Mouse (Mus musculus) MEL (cell line): ENCODE measurements around the gene Afap1l2.

Experiments used
- ETS1 ChIP-seq: IDR thresholded peaks from 2 replicates; pipeline ENCODE4 v1.6.1; 2012; ENCODE audit warnings: low read depth, mild to moderate bottlenecking, inconsistent platforms, low read length, improper control_type of control experiment, moderate library complexity
- MAX ChIP-seq: IDR thresholded peaks from 2 replicates; pipeline ENCODE4 v1.6.1; 2011; ENCODE audit warnings: low read length, improper control_type of control experiment
- POLR2A ChIP-seq, 2 experiments: IDR thresholded peaks; 2 replicates each; pipeline ENCODE4 v1.6.1; 2011 to 2012; ENCODE audit warnings: low read length in 2 of 2, mild to moderate bottlenecking in 2 of 2, control low read depth in 1 of 2, improper control_type of control experiment in 1 of 2, low read depth in 1 of 2, moderate library complexity in 1 of 2; ENCODE audit not compliant: control insufficient read depth in 1 of 2, insufficient read depth in 1 of 2, poor library complexity in 1 of 2
- TAL1 ChIP-seq: IDR thresholded peaks from 2 replicates; pipeline ENCODE4 v1.6.1; 2012; ENCODE audit warnings: mild to moderate bottlenecking, inconsistent platforms, low read length, moderate library complexity, mixed read lengths
- TCF12 ChIP-seq: IDR thresholded peaks from 2 replicates; pipeline ENCODE4 v1.6.1; 2014; ENCODE audit warnings: low read depth, mild to moderate bottlenecking, inconsistent platforms, low read length, improper control_type of control experiment, moderate library complexity
- UBTF ChIP-seq: IDR thresholded peaks from 2 replicates; pipeline ENCODE4 v1.6.1; 2012; ENCODE audit warnings: low read depth, mild to moderate bottlenecking, inconsistent platforms, low read length, improper control_type of control experiment, moderate library complexity, borderline replicate concordance; ENCODE audit not compliant: insufficient read depth
- USF1 ChIP-seq: IDR thresholded peaks from 2 replicates; pipeline ENCODE4 v1.6.1; 2014; ENCODE audit warnings: low read depth, mild to moderate bottlenecking, inconsistent platforms, low read length, improper control_type of control experiment, moderate library complexity
- USF2 ChIP-seq, 2 experiments: IDR thresholded peaks; 2 replicates each; pipeline ENCODE4 v1.6.1; 2011 to 2012; ENCODE audit warnings: improper control_type of control experiment in 2 of 2, low read length in 2 of 2, borderline replicate concordance in 1 of 2, inconsistent platforms in 1 of 2, low read depth in 1 of 2, mild to moderate bottlenecking in 1 of 2; ENCODE audit not compliant: insufficient read depth in 1 of 2
- ZMIZ1 ChIP-seq: IDR thresholded peaks from 2 replicates; pipeline ENCODE4 v1.6.1; 2012; ENCODE audit warnings: low read depth, mild to moderate bottlenecking, inconsistent platforms, low read length, improper control_type of control experiment, moderate library complexity

DNA sequence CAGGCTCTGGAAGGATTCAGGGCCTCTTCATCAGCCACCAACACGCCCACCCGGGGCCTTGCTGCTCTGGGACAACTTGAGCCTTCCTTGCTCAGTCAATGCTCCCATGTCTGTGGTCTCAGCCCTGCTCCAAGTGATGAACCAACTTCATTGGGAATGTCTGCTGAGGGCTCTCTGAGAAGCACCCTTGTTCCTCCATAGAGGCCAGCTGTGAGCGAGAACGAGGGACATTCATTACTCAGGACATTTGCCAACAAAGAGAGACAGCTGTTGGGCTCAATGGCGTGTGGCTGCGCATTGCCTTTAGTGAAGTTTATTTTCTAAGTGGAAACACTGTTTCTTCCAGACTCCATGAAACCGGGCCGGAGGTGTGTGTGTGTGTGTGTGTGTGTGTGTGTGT, 18.9 kb downstream of the Afap1l2 start:
- TF ChIP-seq MAX (no peak), ZMIZ1 (no peak), ETS1 (no peak), UBTF (no peak), POLR2A (IDR thresholded peaks at IDR 0.05; ENCODE audit: control insufficient read depth in 1 of 2, insufficient read depth in 1 of 2, low read depth in 1 of 2, low read length in 2 of 2, poor library complexity in 1 of 2) (no peak), TCF12 (no peak), USF1 (no peak), USF2 (IDR thresholded peaks at IDR 0.05; ENCODE audit: borderline replicate concordance in 1 of 2, insufficient read depth in 1 of 2, low read depth in 1 of 2, low read length in 2 of 2) (no peak), TAL1 (no peak)
